Mouse (Mus musculus): ENCODE measurements at regions not wholly inside any gene's neighbourhood (a gene's known extent, or its start where the extent isn't known, plus 50 kb on each side); places are given as distances from the start of the nearest gene placed in this dataset.

- no peak for TF ChIP-seq CTCF (IDR thresholded peaks at IDR 0.05; ENCODE audit: low read depth)
- no peak for TF ChIP-seq EP300 (optimal IDR thresholded peaks at IDR 0.05)
Measured at GRCm38 (mm10) chr10:68351441-68351840, 72.9 kb upstream of the Arid5b start.
